Mouse (Mus musculus): ENCODE data around the gene Nos1ap. TPM values are rescaled to one million over a fixed set of nuclear protein-coding genes. Genes with fewer than 3 reads are reported as not detected.
A peak's percentile ranks its signal among the peaks of the same experiment; 100 is the strongest.

The Nos1ap gene
- polyA plus RNA-seq, 1 experiment from 2014 or later, result 26.9 TPM

- H3K9ac ChIP-seq (replicated peaks; ENCODE audit: low read depth, low read length), result no peak overlapping the region
- H3K27me3 ChIP-seq (replicated peaks; ENCODE audit: control insufficient read depth, insufficient read depth, low read length), result no peaks in the 10 kb centered on the region
- WGBS, result 86% methylated on average over 2 of the region's 2 CpGs
- no peak overlapping the region for H3K4me3 ChIP-seq (replicated peaks; ENCODE audit: low read length)
- no peaks in the 10 kb centered on the region for H3K36me3 ChIP-seq (ENCODE audit: control insufficient read depth, insufficient read depth)
- H3K27ac ChIP-seq (ENCODE audit: low read length), result no peak overlapping the region
- peak; percentile 66; the same call in 1 of the 2 replicates for ATAC-seq
- no peaks in the 10 kb centered on the region for H3K4me1 ChIP-seq (replicated peaks; ENCODE audit: control insufficient read depth, insufficient read depth, low read length)
- no peaks in the 10 kb centered on the region for H3K9me3 ChIP-seq (ENCODE audit: control insufficient read depth, low read length)
- no peak overlapping the region for H3K4me2 ChIP-seq (ENCODE audit: low read length)
Observed at GRCm38 (mm10) chr1:170373750-170374149, 215.9 kb downstream of the Nos1ap start.

GRCm38 (mm10) chr1:170371191-170371792 lies 218.4 kb downstream of the Nos1ap start:
- Histone ChIP-seq H3K27ac (ENCODE audit: low read length) (no peak overlapping the region), H3K4me2 (ENCODE audit: low read length) (no peak overlapping the region), H3K9ac (replicated peaks; ENCODE audit: low read depth, low read length) (no peak overlapping the region), H3K36me3 (ENCODE audit: control insufficient read depth, insufficient read depth) (no peaks in the 10 kb centered on the region), H3K27me3 (replicated peaks; ENCODE audit: control insufficient read depth, insufficient read depth, low read length) (no peaks in the 10 kb centered on the region), H3K4me1 (replicated peaks; ENCODE audit: control insufficient read depth, insufficient read depth, low read length) (peaks cover 10% of the 10 kb centered on the region), H3K9me3 (ENCODE audit: control insufficient read depth, low read length) (no peaks in the 10 kb centered on the region), H3K4me3 (replicated peaks; ENCODE audit: low read length) (no peak overlapping the region)
- 89% methylated on average over 4 of the region's 4 CpGs for WGBS
- no peak for ATAC-seq

- H3K27ac ChIP-seq (ENCODE audit: low read length), result no peak overlapping the region
- no peak for ATAC-seq
- H3K4me3 ChIP-seq (replicated peaks; ENCODE audit: low read length), result no peak overlapping the region
- WGBS, result 78% methylated on average over 7 of the region's 7 CpGs
- H3K4me1 ChIP-seq (replicated peaks; ENCODE audit: control insufficient read depth, insufficient read depth, low read length), result peaks cover 10% of the 10 kb centered on the region
- no peak overlapping the region for H3K4me2 ChIP-seq (ENCODE audit: low read length)
- no peaks in the 10 kb centered on the region for H3K27me3 ChIP-seq (replicated peaks; ENCODE audit: control insufficient read depth, insufficient read depth, low read length)
- H3K9me3 ChIP-seq (ENCODE audit: control insufficient read depth, low read length), result no peaks in the 10 kb centered on the region
- no peak overlapping the region for H3K9ac ChIP-seq (replicated peaks; ENCODE audit: low read depth, low read length)
- no peaks in the 10 kb centered on the region for H3K36me3 ChIP-seq (ENCODE audit: control insufficient read depth, insufficient read depth)
Observed at GRCm38 (mm10) chr1:170368864-170369263, 220.8 kb downstream of the Nos1ap start.

- H3K9ac ChIP-seq (replicated peaks; ENCODE audit: low read depth, low read length), result no peak overlapping the region
- 10% methylated on average over 7 of the region's 7 CpGs for WGBS
- H3K4me3 ChIP-seq (replicated peaks; ENCODE audit: low read length), result no peak overlapping the region
- no peaks in the 10 kb centered on the region for H3K36me3 ChIP-seq (ENCODE audit: control insufficient read depth, insufficient read depth)
- H3K27ac ChIP-seq (ENCODE audit: low read length), result peak overlapping the region; percentile 62
- H3K4me2 ChIP-seq (ENCODE audit: low read length), result no peak overlapping the region
- peak; percentile 91 for ATAC-seq
- H3K4me1 ChIP-seq (replicated peaks; ENCODE audit: control insufficient read depth, insufficient read depth, low read length), result peaks cover 10% of the 10 kb centered on the region
- H3K27me3 ChIP-seq (replicated peaks; ENCODE audit: control insufficient read depth, insufficient read depth, low read length), result no peaks in the 10 kb centered on the region
- H3K9me3 ChIP-seq (ENCODE audit: control insufficient read depth, low read length), result no peaks in the 10 kb centered on the region
Observed at GRCm38 (mm10) chr1:170366981-170367700, 222.5 kb downstream of the Nos1ap start.

- Histone ChIP-seq H3K27me3 (replicated peaks; ENCODE audit: control insufficient read depth, insufficient read depth, low read length) (no peaks in the 10 kb centered on the region), H3K27ac (ENCODE audit: low read length) (no peak overlapping the region), H3K36me3 (ENCODE audit: control insufficient read depth, insufficient read depth) (no peaks in the 10 kb centered on the region), H3K9me3 (ENCODE audit: control insufficient read depth, low read length) (no peaks in the 10 kb centered on the region), H3K4me1 (replicated peaks; ENCODE audit: control insufficient read depth, insufficient read depth, low read length) (peaks cover 10% of the 10 kb centered on the region), H3K9ac (replicated peaks; ENCODE audit: low read depth, low read length) (no peak overlapping the region), H3K4me2 (ENCODE audit: low read length) (no peak overlapping the region), H3K4me3 (replicated peaks; ENCODE audit: low read length) (no peak overlapping the region)
- WGBS, result 71% methylated on average over 3 of the region's 3 CpGs
- ATAC-seq, result no peak
Observed at GRCm38 (mm10) chr1:170363746-170364145, 225.9 kb downstream of the Nos1ap start.

- Histone ChIP-seq H3K36me3 (ENCODE audit: control insufficient read depth, insufficient read depth) (no peaks in the 10 kb centered on the region), H3K4me1 (replicated peaks; ENCODE audit: control insufficient read depth, insufficient read depth, low read length) (peaks cover 4% of the 10 kb centered on the region; the same call in 1 of the 2 replicates), H3K27me3 (replicated peaks; ENCODE audit: control insufficient read depth, insufficient read depth, low read length) (no peaks in the 10 kb centered on the region), H3K9me3 (ENCODE audit: control insufficient read depth, low read length) (no peaks in the 10 kb centered on the region), H3K27ac (ENCODE audit: low read length) (no peak overlapping the region), H3K9ac (replicated peaks; ENCODE audit: low read depth, low read length) (no peak overlapping the region), H3K4me2 (ENCODE audit: low read length) (no peak overlapping the region), H3K4me3 (replicated peaks; ENCODE audit: low read length) (no peak overlapping the region)
- WGBS, result 79% methylated on average over 10 of the region's 10 CpGs
- ATAC-seq, result no peak
Observed at GRCm38 (mm10) chr1:170360183-170360915, 229.3 kb downstream of the Nos1ap start.

- no peak for ATAC-seq
- WGBS, result 81% methylated on average over 3 of the region's 3 CpGs
Observed at GRCm38 (mm10) chr1:170353335-170353734, 236.3 kb downstream of the Nos1ap start.

GRCm38 (mm10) chr1:170351080-170351479 lies 238.6 kb downstream of the Nos1ap start:
- no peak overlapping the region for H3K4me3 ChIP-seq (replicated peaks; ENCODE audit: low read length)
- no peaks in the 10 kb centered on the region for H3K36me3 ChIP-seq (ENCODE audit: control insufficient read depth, insufficient read depth)
- H3K27ac ChIP-seq (ENCODE audit: low read length), result no peak overlapping the region
- H3K9ac ChIP-seq (replicated peaks; ENCODE audit: low read depth, low read length), result no peak overlapping the region
- no peak for ATAC-seq
- no peaks in the 10 kb centered on the region for H3K9me3 ChIP-seq (ENCODE audit: control insufficient read depth, low read length)
- H3K27me3 ChIP-seq (replicated peaks; ENCODE audit: control insufficient read depth, insufficient read depth, low read length), result no peaks in the 10 kb centered on the region
- no peak overlapping the region for H3K4me2 ChIP-seq (ENCODE audit: low read length)
- H3K4me1 ChIP-seq (replicated peaks; ENCODE audit: control insufficient read depth, insufficient read depth, low read length), result no peaks in the 10 kb centered on the region; the same call in 1 of the 2 replicates

More at GRCm38 (mm10) chr1:170353335-170353734, 236.3 kb downstream of the Nos1ap start:
- Histone ChIP-seq H3K27ac (ENCODE audit: low read length) (no peak overlapping the region), H3K9me3 (ENCODE audit: control insufficient read depth, low read length) (no peaks in the 10 kb centered on the region), H3K9ac (replicated peaks; ENCODE audit: low read depth, low read length) (no peak overlapping the region), H3K27me3 (replicated peaks; ENCODE audit: control insufficient read depth, insufficient read depth, low read length) (no peaks in the 10 kb centered on the region), H3K4me3 (replicated peaks; ENCODE audit: low read length) (no peak overlapping the region), H3K4me2 (ENCODE audit: low read length) (no peak overlapping the region), H3K36me3 (ENCODE audit: control insufficient read depth, insufficient read depth) (no peaks in the 10 kb centered on the region), H3K4me1 (replicated peaks; ENCODE audit: control insufficient read depth, insufficient read depth, low read length) (peaks cover 4% of the 10 kb centered on the region; the same call in 1 of the 2 replicates)

GRCm38 (mm10) chr1:170346266-170346665 lies 243.4 kb downstream of the Nos1ap start:
- no peak for ATAC-seq
- no peak overlapping the region for H3K4me2 ChIP-seq (ENCODE audit: low read length)
- no peak overlapping the region for H3K27ac ChIP-seq (ENCODE audit: low read length)
- 67% methylated on average over 3 of the region's 3 CpGs for WGBS
- H3K9ac ChIP-seq (replicated peaks; ENCODE audit: low read depth, low read length), result no peak overlapping the region
- H3K4me3 ChIP-seq (replicated peaks; ENCODE audit: low read length), result no peak overlapping the region
- no peaks in the 10 kb centered on the region for H3K27me3 ChIP-seq (replicated peaks; ENCODE audit: control insufficient read depth, insufficient read depth, low read length)
- 0 out of 2 replicates have a peak, but pooled peaks cover 3% of the 10 kb centered on the region for H3K4me1 ChIP-seq (replicated peaks; ENCODE audit: control insufficient read depth, insufficient read depth, low read length)
- no peaks in the 10 kb centered on the region for H3K36me3 ChIP-seq (ENCODE audit: control insufficient read depth, insufficient read depth)
- H3K9me3 ChIP-seq (ENCODE audit: control insufficient read depth, low read length), result no peaks in the 10 kb centered on the region

Data from forebrain, embryonic 16.5 days (tissue).